Mouse (Mus musculus) kidney, postnatal 0 days (tissue): ENCODE results near the gene Gm20388. TPM values are rescaled to one million over a fixed set of nuclear protein-coding genes. Genes with fewer than 3 reads are reported as not detected.

Source experiments
- ATAC-seq: fragments of 200-750 bp; cut with Nextera tagmentation; replicated peaks from 2 replicates; pipeline ENCODE4 v1.8.0; 2017; ENCODE audit warnings: low read depth, moderate number of reproducible peaks, moderate TSS enrichment, moderate library complexity; ENCODE audit not compliant: low FRiP score
- DNase-seq: peaks from one replicate; pipeline ENCODE4 v3.0.0-alpha.2; 2016; ENCODE audit warnings: low spot score
- H3K27ac ChIP-seq: fragments of 300-500 bp; sonication (generic); 2 replicates; pipeline ENCODE4 v1.5.1; 2014; ENCODE audit warnings: mild to moderate bottlenecking
- H3K27me3 ChIP-seq: fragments of 300-500 bp; sonication (generic); 2 replicates; pipeline ENCODE4 v1.6.1; 2014; ENCODE audit warnings: low read length, mixed read lengths; ENCODE audit not compliant: insufficient read depth
- H3K36me3 ChIP-seq: fragments of 300-500 bp; sonication (generic); 2 replicates; pipeline ENCODE4 v1.6.1; 2014; ENCODE audit warnings: low read length, mixed read lengths; ENCODE audit not compliant: insufficient read depth
- H3K4me1 ChIP-seq: fragments of 300-500 bp; sonication (generic); replicated peaks from 2 replicates; pipeline ENCODE4 v1.6.1; 2014; ENCODE audit warnings: antibody characterized with exemption, low read length, mixed read lengths; ENCODE audit not compliant: insufficient read depth
- H3K4me2 ChIP-seq: fragments of 300-500 bp; sonication (generic); 2 replicates; pipeline ENCODE4 v1.6.1; 2014; ENCODE audit warnings: mild to moderate bottlenecking, low read length, moderate library complexity, mixed read lengths
- H3K4me3 ChIP-seq: fragments of 300-500 bp; sonication (generic); replicated peaks from 2 replicates; pipeline ENCODE4 v1.5.1; 2014; ENCODE audit warnings: low read depth, low read length
- H3K9ac ChIP-seq: fragments of 300-500 bp; sonication (generic); 2 replicates; pipeline ENCODE4 v1.6.1; 2014; ENCODE audit warnings: low read depth, low read length
- H3K9me3 ChIP-seq: fragments of 300-500 bp; sonication (generic); replicated peaks from 2 replicates; pipeline ENCODE4 v1.6.1; 2016; ENCODE audit warnings: low read length, inconsistent platforms, mixed read lengths
- CTCF ChIP-seq: IDR thresholded peaks from 2 replicates; pipeline ENCODE4 v1.5.1; 2016; ENCODE audit warnings: antibody characterized with exemption, low read depth, mild to moderate bottlenecking, moderate library complexity
- WGBS: fragments of 180-500 bp; shearing (Covaris S2); extraction: QIAGEN DNeasy Blood & Tissue Kit; methylation state at CpG from one replicate; pipeline ENCODE4 v1.1.7; 2014; 5-methylcytosine and 5-hydroxymethylcytosine counted together
- polyA plus RNA-seq: library from polyadenylated mRNA; unstranded; fragments of >200 nt; fragmentation: Nextera tagmentation; extraction: Ambion mirVana; gene quantifications from 2 replicates; pipeline ENCODE4 v1.2.1, GENCODE M21; 2015

Gene Gm20388
- polyA plus RNA-seq, 1 experiment from 2014 or later = not detected

DNA sequence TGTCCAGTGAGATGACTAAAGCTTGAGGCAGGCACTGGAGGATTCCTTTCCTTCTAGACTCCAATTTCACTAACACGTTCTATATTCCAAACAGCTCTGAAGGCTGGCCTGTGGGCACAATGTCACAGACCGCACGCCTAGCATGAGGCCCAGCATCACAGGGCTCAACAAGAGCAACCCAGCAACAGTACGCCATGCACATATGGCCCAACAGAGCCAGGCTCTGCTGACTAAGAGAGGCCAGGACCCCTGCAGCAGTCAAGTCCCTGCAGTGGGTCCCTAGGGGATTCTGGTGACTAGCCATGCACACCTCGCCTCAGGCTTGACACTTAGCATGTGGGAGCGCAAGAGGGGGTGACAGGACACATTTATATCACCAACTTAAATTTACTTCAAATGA lies 1910.2 kb downstream of the Gm20388 start:
- H3K9ac ChIP-seq = no peak overlapping the region
- no peaks in the 10 kb centered on the region for H3K9me3 ChIP-seq
- no peaks in the 10 kb centered on the region for H3K27me3 ChIP-seq
- no peak overlapping the region for H3K4me3 ChIP-seq
- 84% methylated on average over 6 of the region's 6 CpGs for WGBS
- no peak for DNase-seq
- H3K27ac ChIP-seq = no peak overlapping the region
- TF ChIP-seq CTCF = no peak
- no peak overlapping the region for H3K4me2 ChIP-seq
- peaks cover 24% of the 10 kb centered on the region; the same call in 1 of the 2 replicates for H3K36me3 ChIP-seq
- H3K4me1 ChIP-seq = no peaks in the 10 kb centered on the region
- no peak for ATAC-seq

DNA sequence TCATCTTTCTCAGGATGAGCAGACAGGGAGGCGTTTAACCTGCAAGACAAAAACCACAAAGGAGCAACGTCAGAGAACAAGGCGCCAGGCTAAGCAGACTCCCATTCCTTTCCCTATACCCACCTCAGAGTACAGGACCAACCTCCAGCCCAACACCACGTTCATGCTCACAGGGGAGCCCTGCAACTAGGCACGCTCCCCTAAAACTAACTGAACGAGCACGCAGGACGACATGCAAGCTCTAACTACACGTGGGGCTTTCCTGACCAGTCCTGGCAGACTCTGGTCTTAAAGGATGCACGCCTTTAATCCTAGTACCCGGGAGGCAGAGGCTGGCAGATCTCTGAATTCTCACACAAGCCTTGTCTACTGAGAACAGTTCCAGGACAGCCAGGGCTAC lies 1910.7 kb downstream of the Gm20388 start:
- no peaks in the 10 kb centered on the region for H3K9me3 ChIP-seq
- H3K4me3 ChIP-seq = no peak overlapping the region
- no peaks in the 10 kb centered on the region for H3K27me3 ChIP-seq
- no peak for DNase-seq
- no peak overlapping the region for H3K9ac ChIP-seq
- H3K4me1 ChIP-seq = no peaks in the 10 kb centered on the region
- WGBS = 76% methylated on average over 11 of the region's 11 CpGs
- no peak for TF ChIP-seq CTCF
- peaks cover 24% of the 10 kb centered on the region; the same call in 1 of the 2 replicates for H3K36me3 ChIP-seq
- ATAC-seq = no peak
- H3K27ac ChIP-seq = no peak overlapping the region
- H3K4me2 ChIP-seq = no peak overlapping the region

DNA sequence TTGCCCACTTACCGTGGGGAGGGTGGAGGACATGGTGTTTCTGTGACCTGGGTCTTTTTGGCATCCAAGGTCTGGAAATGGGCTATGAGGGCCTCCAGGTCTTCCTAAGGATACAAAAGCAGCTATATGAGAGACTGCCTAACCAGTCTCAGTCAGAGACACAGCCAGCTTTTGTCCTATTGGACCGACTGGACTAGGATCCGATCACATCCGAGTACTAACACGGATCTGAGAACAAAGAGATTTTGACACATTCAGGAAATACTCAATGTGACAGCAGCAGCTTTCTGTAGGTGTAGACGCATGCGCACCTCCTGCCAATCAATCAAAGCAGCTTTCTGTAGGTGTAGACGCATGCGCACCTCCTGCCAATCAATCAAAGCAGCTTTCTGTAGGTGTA lies 1911.1 kb downstream of the Gm20388 start:
- DNase-seq (no peak), ATAC-seq (no peak)
- no peaks in the 10 kb centered on the region for H3K27me3 ChIP-seq
- peaks cover 24% of the 10 kb centered on the region; the same call in 1 of the 2 replicates for H3K36me3 ChIP-seq
- WGBS = 88% methylated on average over 9 of the region's 9 CpGs
- TF ChIP-seq CTCF = no peak
- no peaks in the 10 kb centered on the region for H3K9me3 ChIP-seq
- no peaks in the 10 kb centered on the region for H3K4me1 ChIP-seq
- H3K9ac ChIP-seq = no peak overlapping the region
- no peak overlapping the region for H3K27ac ChIP-seq
- no peak overlapping the region for H3K4me2 ChIP-seq
- H3K4me3 ChIP-seq = no peak overlapping the region

DNA sequence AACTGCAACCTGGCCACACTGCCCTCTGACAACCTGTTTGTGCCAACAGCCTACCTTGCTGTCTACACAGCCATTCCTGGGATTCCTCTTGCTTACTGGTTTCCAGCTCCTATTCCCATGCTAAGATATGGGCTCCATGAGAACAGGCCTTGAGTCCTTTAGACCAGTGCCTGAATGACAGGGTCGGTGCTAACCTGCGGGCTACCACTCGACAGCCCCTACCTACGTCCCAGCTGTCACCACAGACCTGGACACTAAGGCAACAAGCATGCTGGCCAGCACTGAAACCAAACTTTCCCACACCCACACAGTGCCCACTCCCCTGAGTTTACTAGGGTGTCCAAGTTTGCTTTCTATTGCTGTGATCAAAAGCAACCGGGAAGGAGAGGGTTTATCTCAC lies 1917.1 kb downstream of the Gm20388 start:
- Histone ChIP-seq H3K9me3 (no peaks in the 10 kb centered on the region), H3K4me1 (peaks cover 13% of the 10 kb centered on the region), H3K4me3 (no peak overlapping the region), H3K9ac (no peak overlapping the region), H3K36me3 (no peaks in the 10 kb centered on the region), H3K27me3 (no peaks in the 10 kb centered on the region), H3K27ac (no peak overlapping the region), H3K4me2 (0 out of 2 replicates have a peak overlapping the region, but pooled peaks have one; percentile 91)
- no peak for TF ChIP-seq CTCF
- 95% methylated on average over 5 of the region's 5 CpGs for WGBS
- DNase-seq (no peak), ATAC-seq (no peak)

DNA sequence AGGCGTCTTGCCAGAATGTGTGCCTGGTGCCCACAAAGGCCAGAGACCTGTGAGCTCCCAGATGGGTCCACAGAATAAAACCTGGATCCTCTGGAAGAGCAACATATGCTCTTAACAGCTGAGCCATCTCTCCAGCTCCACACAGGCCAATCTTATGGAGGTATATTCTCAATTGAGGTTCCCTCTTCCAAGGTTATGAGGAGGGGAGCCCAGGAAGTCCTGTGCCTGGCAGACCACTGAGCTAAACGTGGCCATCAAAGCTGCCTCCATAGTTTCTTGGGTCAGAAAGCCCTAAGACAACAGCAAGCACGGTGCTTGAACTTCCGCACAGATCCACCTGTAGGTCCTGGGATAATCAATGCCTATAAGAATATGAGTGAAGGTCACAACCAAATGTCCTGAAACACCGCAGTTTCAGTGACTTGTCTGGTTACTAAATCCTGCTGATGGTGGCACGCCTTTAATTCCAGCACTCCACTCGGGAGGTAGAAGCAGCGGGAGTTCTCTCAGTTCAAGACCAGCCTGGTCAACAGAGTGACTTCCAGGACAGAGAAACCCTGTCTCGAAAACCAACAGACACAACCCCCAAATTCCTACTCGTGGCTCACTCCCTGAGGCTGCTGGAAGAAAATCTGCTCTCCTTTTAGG lies 1917.9 kb downstream of the Gm20388 start:
- no peak for DNase-seq
- Histone ChIP-seq H3K9ac (peak overlapping the region; percentile 87), H3K9me3 (no peaks in the 10 kb centered on the region), H3K27me3 (no peaks in the 10 kb centered on the region), H3K36me3 (no peaks in the 10 kb centered on the region), H3K4me3 (peak overlapping the region; percentile 74), H3K4me2 (peak overlapping the region; percentile 91), H3K4me1 (peaks cover 13% of the 10 kb centered on the region), H3K27ac (0 out of 2 replicates have a peak overlapping the region, but pooled peaks have one; percentile 50)
- no peak for TF ChIP-seq CTCF
- no peak for ATAC-seq
- 34% methylated on average over 10 of the region's 10 CpGs for WGBS

DNA sequence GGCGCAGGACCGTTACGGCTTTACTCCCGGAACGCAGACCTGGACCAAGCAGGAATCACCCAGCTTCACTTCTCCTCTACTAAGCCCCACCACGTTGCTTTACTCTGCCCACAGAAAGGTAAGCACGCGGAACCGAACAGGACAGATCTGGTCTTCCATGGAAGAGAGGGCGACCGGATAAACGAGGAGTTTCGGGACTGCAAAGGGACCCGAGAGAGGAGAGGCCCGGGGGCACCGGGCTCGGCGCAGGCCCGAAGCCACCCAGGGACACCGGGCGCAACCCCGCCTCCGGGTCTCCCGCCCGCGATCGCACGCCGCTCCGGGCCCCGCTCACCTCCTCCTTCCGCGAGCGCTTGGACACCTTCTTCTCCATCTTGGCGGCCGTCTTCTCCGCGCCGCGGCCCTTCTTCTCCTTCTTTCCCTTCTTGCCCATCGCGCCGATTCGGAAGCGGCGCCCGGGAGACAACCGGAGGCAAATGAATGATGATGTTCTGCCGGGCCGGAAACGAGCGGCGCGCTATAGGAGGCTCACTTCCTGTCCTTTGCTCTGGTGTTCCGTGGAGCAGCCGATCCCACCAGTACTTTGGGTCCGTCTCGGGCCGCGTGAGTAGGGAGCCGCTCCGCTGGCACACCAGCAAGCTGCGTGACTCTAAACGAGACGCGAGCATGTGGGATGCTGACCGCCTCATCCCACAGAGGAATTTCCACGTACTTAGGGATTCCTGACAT lies 1918.6 kb downstream of the Gm20388 start, which contains the start of gene Klhdc4:
Gene Klhdc4 (minus strand): TSS at position 522 of the 729 bp plus-strand sequence.
- ATAC-seq (peak; percentile 99), DNase-seq (peak; percentile 91)
- H3K27me3 ChIP-seq = no peaks in the 10 kb centered on the region
- peak within 1 kb of the TSS; percentile 50; the same call in 1 of the 2 replicates for H3K27ac ChIP-seq
- under 1% methylated on average over 68 of the region's 68 CpGs for WGBS
- H3K9ac ChIP-seq = peak within 1 kb of the TSS; percentile 87
- no peaks in the 10 kb centered on the region for H3K9me3 ChIP-seq
- H3K4me1 ChIP-seq = peaks cover 13% of the 10 kb centered on the region
- peak within 1 kb of the TSS; percentile 74 for H3K4me3 ChIP-seq
- H3K36me3 ChIP-seq = no peaks in the 10 kb centered on the region
- peak within 1 kb of the TSS; percentile 91 for H3K4me2 ChIP-seq
- no peak for TF ChIP-seq CTCF
